Mouse (Mus musculus) heart, postnatal 25 days (tissue): ENCODE data around the gene Egfem1. TPM values are rescaled to one million over a fixed set of nuclear protein-coding genes. Genes with fewer than 3 reads are reported as not detected.

Experiments used
- DNase-seq: peaks from one replicate; pipeline ENCODE4 v3.0.0; 2022; ENCODE audit warnings: low spot score
- intact Hi-C: fragments of 180-260 bp; cut with DNase I; formaldehyde crosslinking; loops from one replicate; pipeline ENCODE4 v1.15.1; 2025
- total RNA-seq, 2 experiments: library from RNA; stranded (reverse); gene quantifications; 2 replicates each; pipeline ENCODE4 v1.2.3; 2021

The Egfem1 gene
- total RNA-seq, 2 experiments from 2014 or later, result not detected

DNA sequence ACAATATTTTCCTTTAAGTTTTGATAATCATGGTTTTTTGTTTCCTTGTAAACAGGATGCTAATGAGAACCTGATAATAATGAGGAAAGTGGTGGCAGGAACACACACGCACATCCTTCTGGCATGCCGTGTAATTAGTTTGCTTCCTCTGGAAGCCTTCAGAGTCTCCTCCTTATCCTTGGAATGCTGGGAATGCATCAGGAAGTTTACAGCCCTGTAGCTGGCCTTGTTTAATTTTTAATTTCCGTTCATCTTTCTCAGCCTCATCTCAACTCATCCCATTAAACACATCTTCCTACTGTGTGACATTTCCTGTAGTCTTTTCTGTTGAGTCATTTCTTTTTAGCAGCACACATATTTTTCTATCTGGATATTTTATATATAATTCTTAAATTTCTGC lies 161.8 kb downstream of the Egfem1 start:
- no peak for DNase-seq
- intact Hi-C loops, result no loop called here

DNA sequence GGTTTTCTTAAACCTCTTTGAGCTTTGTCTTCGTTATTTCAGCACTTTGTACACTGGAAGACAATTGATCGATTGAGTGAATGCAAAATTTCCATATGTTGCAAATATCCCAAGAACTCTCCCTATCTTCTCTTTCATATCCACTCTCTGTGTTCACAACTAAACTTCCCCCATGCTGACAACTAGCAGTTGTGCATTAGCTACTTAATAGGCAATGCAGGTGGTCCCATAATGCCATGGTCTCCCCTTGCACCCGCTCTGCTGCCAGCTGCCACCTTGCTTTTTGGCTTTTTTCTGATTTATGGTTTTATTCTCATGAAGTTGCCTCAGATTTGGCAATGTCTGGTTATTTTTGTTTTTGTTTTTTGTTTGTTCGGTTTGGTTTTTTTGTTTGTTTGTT lies 209.8 kb downstream of the Egfem1 start:
- intact Hi-C loops, result no loop called here
- DNase-seq, result no peak

- DNase-seq, result no peak
- intact Hi-C loops, result no loop called here
Observed at GRCm38 (mm10) chr3:29292251-29292650, 210.4 kb downstream of the Egfem1 start.

DNA sequence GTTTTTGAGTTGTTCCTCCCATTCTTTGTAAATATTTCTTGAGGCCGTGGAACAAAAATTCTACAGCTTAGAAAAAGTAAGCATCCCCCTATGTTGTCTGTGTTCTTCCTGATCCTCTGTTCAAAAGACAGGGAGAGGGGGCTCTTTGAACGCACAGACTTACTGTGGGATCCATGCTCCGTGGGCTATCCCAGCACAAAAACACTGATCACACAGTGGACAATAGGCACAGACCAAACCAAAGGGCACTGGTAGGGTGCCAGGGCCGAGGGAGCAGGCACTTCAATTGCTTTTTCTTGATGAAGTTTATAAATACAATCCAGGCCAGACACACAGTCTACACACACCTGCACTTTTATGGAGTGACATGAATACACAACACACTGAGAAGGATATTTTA lies 211.4 kb downstream of the Egfem1 start:
- no peak for DNase-seq
- intact Hi-C loops, result no loop called here

DNA sequence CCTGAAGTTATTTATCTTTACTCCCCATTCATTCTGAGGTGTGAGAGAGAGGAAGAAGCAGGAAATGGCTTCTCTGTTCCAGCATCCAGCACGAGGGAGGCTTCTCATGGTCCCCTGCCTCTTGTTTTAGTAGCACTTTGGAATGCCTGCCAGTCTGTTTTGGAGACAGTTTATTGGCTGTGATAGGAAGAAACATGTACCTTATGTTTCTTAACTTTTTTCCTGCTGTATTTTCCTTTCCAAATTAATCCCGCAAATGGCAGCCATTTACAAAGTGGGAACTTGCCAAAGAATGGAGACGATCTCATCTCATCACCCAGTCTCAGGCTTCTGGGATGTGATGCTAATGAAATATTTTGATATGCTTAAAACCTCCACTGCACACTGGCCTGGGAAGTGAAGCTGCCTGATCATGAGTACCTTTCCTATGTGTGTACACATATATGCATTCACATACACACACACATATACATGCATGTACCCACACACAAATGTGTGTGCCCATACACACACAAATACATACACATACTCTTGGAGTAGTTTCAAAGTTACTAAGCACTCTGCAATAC lies 260.5 kb downstream of the Egfem1 start:
- intact Hi-C loops, result no loop called here
- DNase-seq, result no peak

DNA sequence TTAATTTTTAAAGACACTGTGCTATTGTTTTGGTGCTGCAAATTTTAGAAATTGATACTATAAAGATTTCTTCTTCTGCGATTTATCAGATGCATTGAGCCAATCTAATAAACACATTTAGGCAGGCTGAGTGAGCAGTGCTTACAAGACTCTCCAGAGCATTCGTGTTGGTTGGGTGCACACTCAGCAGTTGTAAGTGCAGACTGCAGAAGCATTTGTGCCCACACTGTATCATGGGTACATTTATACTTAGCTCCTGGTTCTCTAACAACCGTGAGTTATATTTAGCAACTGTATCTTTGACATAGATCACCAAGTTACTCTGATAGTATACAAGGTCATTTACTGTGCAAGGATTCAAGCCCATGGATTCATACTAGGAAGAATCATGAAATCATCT lies 264.0 kb downstream of the Egfem1 start:
- no peak for DNase-seq
- intact Hi-C loops, result no loop called here

DNA sequence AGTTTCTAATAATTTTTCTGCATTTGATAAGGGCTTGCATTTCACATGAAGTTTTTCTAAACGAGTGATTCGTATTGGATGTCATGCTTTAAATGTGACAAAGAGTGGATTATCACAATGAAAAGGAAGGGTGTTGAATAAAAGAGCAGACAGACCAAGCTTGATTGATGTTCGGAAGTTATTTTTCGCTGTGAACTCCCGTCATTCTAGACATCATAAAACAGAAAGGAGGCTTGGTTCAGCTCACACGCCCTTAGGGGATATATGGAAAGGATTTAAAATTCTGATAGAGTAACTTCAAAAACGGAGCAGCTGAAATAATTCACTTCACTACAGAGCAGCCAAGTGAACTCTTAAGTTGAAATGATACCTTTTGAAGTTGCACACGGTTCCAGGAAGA lies 285.1 kb downstream of the Egfem1 start:
- intact Hi-C loops, result no loop called here
- no peak for DNase-seq

DNA sequence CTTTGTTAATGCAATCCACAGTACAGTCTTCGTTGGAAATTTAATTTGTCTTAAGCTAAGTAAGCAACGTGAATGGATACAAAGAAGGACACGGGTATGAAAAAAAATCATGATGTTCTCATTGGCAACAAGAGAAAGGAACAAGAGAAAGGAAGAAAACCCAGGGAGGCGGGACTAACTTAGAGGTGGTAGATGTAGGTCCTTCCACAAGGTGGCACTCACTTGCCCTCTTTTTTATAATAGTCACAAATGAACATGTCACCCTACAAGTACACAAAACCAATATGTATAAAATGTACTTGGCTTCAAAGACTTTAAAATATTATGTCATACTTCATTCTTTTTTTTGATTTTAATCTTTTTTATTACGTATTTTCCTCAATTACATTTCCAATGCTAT lies 288.7 kb downstream of the Egfem1 start:
- intact Hi-C loops, result no loop called here
- no peak for DNase-seq

GRCm38 (mm10) chr3:29381255-29381654 lies 299.4 kb downstream of the Egfem1 start:
- DNase-seq, result no peak
- intact Hi-C loops, result no loop called here

DNA sequence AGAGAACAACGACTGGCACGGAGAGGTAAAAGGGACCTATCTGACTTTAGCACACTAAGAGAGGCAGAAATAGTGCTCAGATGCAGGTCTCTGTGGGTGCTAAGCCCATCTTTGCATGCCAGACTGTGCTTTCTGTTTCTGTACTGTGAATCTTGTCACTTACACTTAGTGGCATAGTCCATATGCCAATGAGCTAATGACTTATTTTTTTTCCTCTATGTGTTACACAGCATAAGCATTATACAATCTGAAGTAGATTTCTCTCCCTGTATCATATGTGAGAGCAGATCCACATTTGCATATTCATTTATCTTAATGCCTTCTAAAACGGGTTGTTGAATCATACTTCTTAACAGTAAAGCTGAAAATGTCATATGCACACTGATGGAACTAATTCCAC lies 317.2 kb downstream of the Egfem1 start:
- DNase-seq, result no peak
- intact Hi-C loops, result no loop called here

DNA sequence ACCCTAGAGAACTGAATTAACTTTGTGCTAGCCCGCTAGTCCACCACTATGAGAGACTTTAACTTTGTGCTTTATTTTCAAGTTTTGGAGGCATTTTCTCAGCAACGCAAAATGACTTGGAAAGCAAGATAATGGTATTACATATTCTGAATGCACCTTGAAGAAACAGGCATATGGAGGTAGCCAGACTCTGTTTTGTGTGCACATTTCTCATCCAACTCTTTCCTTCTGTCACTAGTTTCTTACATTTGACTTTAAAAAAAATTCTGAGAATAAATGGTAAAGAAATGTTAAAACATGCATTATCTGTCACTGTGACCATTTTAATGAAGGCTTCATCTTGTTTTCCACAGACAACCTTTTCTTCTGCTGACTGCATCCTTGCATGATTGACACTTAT lies 339.8 kb downstream of the Egfem1 start:
- intact Hi-C loops, result no loop called here
- no peak for DNase-seq

DNA sequence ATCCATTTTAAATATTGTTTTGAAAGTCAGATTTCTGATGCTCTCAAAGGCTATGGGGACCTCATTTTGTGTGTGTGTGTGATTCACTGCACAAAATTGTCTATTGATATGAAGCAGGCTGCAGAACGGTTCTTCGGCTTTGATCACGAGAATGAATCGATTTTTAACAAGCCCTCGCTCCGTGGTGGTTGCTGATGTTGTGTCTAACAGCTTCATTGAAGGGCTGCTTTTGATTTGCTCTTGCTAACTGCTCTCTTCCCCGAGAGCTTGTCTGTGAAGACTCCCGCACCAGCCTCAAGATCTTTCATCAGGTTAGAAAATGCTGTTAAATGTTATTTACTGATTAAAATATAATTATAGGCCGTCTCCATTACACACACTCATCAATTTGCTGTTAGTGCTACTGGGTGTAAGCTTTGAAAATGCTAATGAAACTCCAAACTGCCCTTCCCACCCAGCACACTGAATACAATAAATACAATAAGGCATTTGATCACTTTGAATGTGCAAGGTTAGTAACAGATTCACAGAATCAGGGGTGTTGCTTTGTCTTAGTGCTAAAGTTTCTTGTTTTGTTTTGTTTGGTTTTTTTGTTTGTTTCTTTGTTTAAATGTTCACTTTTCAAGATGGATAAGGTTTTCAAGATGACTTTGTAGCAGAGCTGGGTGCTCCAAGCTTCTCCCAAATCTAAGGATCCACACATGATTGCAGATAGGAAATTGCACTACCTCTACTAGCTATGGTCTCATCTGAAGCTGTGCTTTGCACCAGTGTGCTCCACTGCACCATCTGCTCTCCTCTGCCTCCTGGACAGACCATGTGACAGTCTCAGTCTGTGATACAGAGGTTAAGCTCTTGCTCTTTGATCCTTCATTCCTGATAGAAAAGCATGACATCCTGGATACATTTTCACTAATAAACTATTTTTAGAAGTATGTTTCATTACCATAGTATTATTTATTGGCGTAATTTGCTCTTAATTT lies 350.6 kb downstream of the Egfem1 start:
- DNase-seq, result no peak
- intact Hi-C loops, result no loop called here

- intact Hi-C loops, result no loop called here
Observed at GRCm38 (mm10) chr3:29443024-29443423, 361.2 kb downstream of the Egfem1 start.

DNA sequence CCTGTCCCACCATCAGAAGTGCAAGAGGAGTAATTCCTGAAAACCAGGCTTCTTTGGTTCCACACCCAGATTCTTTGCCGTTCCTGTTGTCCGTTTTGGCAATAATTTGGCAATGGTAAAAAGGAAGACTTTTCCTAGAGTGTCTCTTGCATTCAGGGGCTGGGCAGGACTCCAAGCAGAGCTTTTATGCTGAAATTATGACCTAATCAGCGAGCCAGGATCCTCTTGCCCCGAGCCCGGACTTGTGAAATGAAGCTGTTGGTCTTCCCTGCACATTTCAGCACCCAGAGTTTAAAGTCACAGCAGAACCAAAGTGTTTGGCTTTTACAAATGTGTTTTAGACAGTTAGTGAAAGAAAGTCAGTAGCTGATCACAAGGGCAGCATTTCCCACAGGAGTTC lies 362.8 kb downstream of the Egfem1 start:
- peak; percentile 2 for DNase-seq
- intact Hi-C loops, result no loop called here

More at GRCm38 (mm10) chr3:29443024-29443423, 361.2 kb downstream of the Egfem1 start:
- DNase-seq, result no peak

GRCm38 (mm10) chr3:29446081-29446480 lies 364.3 kb downstream of the Egfem1 start:
- intact Hi-C loops, result no loop called here
- no peak for DNase-seq

GRCm38 (mm10) chr3:29448829-29449406 lies 367.1 kb downstream of the Egfem1 start:
- no peak for DNase-seq
- intact Hi-C loops, result no loop called here

GRCm38 (mm10) chr3:29498211-29498610 lies 416.4 kb downstream of the Egfem1 start:
- intact Hi-C loops, result no loop called here
- DNase-seq, result no peak

- intact Hi-C loops, result no loop called here
- no peak for DNase-seq
Observed at GRCm38 (mm10) chr3:29499188-29499587, 417.4 kb downstream of the Egfem1 start.

- intact Hi-C loops, result no loop called here
Observed at GRCm38 (mm10) chr3:29525298-29525962, 443.6 kb downstream of the Egfem1 start.

GRCm38 (mm10) chr3:29525963-29526301 lies 444.1 kb downstream of the Egfem1 start:
- no peak for DNase-seq
- intact Hi-C loops, result no loop called here

More at GRCm38 (mm10) chr3:29525298-29525962, 443.6 kb downstream of the Egfem1 start:
- no peak for DNase-seq

DNA sequence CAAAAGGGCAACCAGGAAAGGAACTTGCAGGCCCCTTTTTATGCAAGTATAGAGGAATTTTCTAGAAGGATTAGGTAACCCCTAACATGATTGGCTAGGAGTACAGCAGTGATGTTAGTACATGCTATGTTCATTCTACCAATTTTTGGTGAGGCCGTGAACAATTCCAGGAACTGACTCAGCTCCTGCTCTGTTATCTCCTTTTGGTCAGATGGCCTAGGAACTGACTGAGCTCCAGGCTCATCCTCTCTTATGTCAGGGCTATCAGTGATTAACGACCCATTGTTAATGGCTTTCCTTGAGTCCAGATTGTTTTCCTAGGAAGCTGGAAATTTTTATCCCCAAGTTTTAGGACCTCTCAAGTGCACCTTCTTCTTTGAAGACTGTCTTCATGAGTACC lies 457.4 kb downstream of the Egfem1 start:
- intact Hi-C loops, result no loop called here
- no peak for DNase-seq
